Mouse (Mus musculus) neutrophil, adult 5-6 weeks (primary cell): ENCODE data around the gene Rcor2. TPM values are rescaled to one million over a fixed set of nuclear protein-coding genes. Genes with fewer than 3 reads are reported as not detected.
A peak's percentile ranks its signal among the peaks of the same experiment; 100 is the strongest.

Experiments
- ATAC-seq: fragments of 151-379, 151-347 bp; 2 replicates; pipeline ENCODE4 v1.8.0; 2017; ENCODE audit warnings: mild to moderate bottlenecking, moderate TSS enrichment; ENCODE audit not compliant: insufficient number of reproducible peaks, poor library complexity, low FRiP score, severe bottlenecking; ENCODE audit errors: extremely low read depth
- total RNA-seq: library from RNA; stranded (forward); fragments of 200-1000 nt; gene quantifications from 2 replicates; pipeline ENCODE4 v1.2.3, GENCODE M21; 2017

The Rcor2 gene
- 2.1 and 2.4 TPM in 2 replicates for total RNA-seq

DNA sequence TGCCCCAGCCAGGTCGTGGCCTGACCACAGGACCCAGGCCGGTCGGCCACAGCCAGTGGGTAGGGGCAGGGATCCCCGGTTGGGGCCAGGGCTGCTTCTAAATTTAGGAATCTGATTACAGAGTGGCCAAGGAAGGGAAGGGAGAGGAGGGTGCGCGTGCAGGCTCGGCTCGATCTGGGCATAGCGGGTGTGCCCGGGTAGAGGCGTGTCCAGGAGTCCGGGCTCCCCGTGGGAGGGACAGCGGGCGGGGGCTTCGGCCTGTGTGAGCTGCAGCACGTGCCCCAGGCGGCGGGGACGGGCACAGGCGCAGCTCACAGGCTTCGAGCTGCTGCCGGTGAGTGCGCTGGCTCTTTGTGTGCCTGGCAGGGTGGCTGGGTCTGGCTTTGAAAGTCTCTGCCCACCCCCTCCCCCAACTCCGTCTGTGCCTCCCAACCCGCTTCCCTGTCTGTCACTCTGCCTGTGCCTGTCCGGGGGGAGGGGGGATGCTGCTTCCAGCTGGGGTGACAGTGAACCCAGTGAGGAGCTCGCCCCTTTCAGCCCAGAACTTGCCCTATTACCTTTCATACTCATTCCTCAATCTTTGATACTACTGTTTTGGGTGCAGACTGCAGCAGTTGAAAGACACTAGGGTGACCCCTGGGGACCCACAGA, at the start of gene Rcor2:
Gene Rcor2 (plus strand): TSS at position 235 of the 651 bp plus-strand sequence.
- no peak for ATAC-seq

- no peak for ATAC-seq
Measured at GRCm38 (mm10) chr19:7217926-7218267, 49.2 kb upstream of the Rcor2 start.

GRCm38 (mm10) chr19:7218753-7219152, 48.4 kb upstream of the Rcor2 start:
- no peak for ATAC-seq

DNA sequence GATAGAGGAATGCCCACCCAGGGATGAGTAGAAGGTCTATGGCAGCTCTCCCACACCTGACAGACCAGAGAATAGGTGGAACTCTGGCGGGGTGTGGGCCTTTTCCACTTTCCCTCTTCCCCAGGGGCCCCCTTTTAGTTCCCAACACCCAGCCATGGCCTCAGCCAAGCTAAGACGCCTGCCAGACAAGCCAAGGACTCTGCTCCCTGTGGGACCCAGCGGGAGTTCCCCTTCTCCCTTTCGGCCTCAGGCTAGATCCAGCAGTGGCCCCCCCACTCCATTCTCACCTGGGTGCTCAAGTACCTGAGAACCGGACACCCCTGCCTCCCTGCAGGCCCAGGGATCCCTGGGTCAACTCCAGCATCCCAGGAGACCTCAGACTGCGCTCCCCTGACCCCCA, 44.9 kb upstream of the Rcor2 start:
- ATAC-seq: no peak

DNA sequence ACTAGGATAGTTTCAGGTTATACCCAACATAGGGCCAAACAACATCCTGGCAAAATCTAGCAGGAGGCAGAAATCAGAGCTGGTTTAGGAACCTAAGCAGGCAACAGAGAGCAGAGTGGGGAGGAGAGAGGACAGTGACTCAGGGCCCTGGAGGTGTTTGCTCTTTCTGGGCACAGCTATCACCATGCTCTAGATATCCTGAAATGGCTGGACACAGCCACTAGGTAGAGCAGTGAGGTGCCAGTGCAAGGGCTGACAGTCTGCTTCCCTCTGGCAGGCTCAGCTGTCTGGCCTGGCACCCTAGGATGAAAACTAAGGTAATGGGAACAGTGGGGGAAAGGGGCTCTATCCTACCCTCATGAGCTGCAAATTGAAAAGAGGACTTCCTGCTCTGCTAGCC, 43.6 kb upstream of the Rcor2 start:
- no peak for ATAC-seq

GRCm38 (mm10) chr19:7224253-7224652, 42.9 kb upstream of the Rcor2 start:
- ATAC-seq: no peak

DNA sequence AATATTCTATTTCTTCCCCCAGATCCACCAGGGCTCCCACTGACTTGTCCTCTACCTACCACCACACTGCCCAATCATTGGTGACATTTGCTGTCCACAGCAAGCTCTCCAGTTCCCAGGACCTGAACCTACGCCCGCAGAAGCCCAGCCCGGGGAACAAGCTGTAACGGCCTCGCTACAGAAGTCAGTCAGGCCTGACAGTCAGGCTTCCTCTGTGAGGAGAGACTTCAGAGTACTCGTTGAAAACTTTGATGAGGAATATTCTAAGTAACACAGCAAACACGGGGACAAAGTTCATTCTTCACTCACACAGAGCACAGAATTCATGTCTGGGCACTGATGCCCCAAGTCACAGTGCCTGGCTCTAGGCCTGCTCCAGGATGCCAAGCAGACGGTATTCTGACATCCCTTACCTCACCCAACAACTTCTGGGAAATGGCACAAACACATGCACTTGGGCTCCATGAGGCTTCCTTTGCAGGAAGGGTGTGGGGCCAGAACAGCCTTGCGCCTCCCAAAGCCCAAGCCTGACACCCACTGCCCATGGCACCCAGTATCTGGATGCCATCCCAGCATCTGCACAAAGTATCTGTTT, 41.9 kb upstream of the Rcor2 start:
- ATAC-seq: no peak

GRCm38 (mm10) chr19:7226511-7226914, 40.6 kb upstream of the Rcor2 start:
- peak; percentile 70 for ATAC-seq

- peak; percentile 96 for ATAC-seq
Measured at GRCm38 (mm10) chr19:7234537-7235221, 32.4 kb upstream of the Rcor2 start.

- no peak for ATAC-seq
Measured at GRCm38 (mm10) chr19:7235461-7235860, 31.7 kb upstream of the Rcor2 start.

- no peak for ATAC-seq
Measured at GRCm38 (mm10) chr19:7236011-7236410, 31.1 kb upstream of the Rcor2 start.

DNA sequence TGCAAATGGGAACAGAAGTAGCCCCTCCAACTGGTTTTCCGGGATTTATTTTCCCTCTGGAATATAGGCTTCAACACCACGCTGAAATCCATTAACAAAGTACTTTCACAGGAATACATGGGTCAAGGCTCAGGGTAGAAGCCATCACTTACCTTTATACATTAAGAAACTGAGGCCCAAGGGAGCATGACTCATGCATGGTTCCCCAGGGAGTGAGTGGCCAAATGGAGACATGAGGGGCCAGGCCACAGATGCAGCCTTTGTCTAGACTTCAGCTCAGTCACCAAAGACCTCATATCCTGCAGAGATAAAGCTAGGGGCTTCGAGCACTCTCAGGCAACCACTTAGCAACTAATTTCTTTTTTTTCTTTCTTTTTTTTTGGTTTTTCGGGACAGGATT, 30.4 kb upstream of the Rcor2 start:
- ATAC-seq: no peak

DNA sequence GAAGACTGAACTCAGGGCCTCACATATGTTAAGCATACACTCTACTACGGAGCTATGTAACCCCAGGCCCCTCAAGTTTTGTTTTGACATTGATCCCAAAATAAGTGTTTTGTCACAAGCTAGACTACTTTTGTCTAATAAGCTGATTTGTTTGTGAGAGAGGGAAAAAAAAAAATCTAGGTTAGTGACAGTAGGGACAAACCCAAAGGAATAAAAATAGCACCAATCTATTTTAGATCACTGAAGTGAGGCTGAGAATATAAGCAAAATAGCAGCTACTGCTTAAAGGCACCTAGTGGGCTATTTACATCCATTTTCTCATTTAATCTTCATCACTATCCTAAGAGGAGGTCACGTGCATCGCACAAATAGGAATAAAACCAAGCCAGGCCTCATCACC, 27.6 kb upstream of the Rcor2 start:
- no peak for ATAC-seq

- ATAC-seq: no peak
Measured at GRCm38 (mm10) chr19:7240291-7240690, 26.8 kb upstream of the Rcor2 start.

- peak; percentile 88 for ATAC-seq
Measured at GRCm38 (mm10) chr19:7240782-7241690, 26.1 kb upstream of the Rcor2 start, which contains the start of gene Naa40. Naa40 (minus strand) TSS chr19:7241183.

DNA sequence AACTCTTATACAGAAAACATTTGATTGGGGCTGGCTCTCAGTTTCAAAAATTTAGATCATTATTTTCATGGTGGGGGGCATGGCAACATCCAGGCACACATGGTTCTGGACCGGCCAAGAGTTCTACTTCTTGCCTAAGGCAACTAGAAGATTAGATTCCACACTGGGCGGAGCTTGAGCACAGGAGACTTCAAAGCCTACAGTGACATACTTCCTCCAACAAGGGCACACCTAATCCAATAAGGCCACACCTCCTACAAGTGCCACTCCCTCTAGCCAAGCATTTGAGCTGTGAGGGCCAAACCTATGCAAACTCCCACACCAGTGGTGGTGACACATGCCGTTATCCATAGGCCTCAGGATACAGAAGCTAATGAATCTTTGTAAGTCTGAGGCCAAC, 21.1 kb upstream of the Rcor2 start:
- no peak for ATAC-seq

DNA sequence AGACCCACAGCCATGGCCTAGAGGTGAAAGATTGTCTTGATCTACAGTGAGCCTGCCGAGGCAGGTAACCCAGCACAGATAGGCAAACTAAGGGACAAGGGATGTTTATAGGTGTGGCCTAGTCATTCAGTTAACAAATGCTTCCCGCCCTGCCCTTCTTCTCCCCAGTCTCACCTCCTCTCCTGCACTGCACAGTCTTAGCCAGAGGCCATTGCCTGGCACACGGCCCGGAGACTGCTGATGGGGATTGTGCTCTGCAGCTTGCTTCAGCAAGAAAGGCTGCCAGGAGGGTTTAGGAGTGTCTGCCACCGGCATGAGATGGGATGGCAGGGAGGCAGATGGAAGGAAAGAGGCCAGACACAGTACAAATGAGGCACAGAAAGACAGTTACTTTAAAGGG, 9.2 kb upstream of the Rcor2 start:
- ATAC-seq: no peak

DNA sequence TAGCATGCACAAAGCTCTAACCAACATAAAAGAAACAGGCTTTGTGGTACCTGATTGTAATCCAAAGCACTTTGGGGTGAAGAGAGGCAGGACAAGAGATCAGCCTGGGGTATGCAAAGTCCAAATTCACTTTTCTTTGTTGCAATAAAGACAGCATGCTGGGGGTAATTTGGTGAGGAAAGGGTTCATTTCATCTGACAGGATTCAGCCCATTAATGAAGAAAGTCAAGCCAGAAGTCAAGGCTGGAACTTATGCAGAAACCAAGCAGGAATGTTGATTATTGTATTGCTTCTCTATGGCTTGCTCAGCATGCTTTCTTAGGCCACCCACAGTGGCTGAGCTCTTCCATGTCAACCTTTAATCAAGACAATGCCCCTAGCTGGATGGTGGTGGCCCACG, 5.6 kb upstream of the Rcor2 start:
- ATAC-seq: no peak

DNA sequence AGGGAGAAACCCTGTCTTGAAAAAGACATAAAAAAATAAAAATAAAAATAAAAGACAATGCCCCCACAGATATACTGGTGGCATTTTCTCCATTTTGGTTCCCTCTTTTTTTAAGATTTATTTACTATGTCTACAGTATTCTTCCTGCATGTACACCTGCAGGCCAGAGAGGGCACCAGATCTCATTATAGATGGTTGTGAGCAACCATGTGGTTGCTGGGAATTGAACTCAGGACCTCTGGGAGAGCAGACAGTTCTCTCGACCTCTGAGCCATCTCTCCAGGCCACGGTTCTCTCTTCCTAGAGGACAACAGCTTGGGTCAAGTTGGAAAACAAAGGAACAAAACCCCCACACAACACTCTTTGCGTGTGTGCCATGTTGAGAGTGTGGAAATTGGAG, 5.2 kb upstream of the Rcor2 start:
- no peak for ATAC-seq
